Mouse (Mus musculus) Muller cell, postnatal 12 days (primary cell): ENCODE results near the gene Mpp1.

Source experiments
- DNase-seq: peaks from one replicate; pipeline ENCODE4 v3.0.0-alpha.2; 2015; ENCODE audit errors: inconsistent ontology term

Mpp1 gene

DNA sequence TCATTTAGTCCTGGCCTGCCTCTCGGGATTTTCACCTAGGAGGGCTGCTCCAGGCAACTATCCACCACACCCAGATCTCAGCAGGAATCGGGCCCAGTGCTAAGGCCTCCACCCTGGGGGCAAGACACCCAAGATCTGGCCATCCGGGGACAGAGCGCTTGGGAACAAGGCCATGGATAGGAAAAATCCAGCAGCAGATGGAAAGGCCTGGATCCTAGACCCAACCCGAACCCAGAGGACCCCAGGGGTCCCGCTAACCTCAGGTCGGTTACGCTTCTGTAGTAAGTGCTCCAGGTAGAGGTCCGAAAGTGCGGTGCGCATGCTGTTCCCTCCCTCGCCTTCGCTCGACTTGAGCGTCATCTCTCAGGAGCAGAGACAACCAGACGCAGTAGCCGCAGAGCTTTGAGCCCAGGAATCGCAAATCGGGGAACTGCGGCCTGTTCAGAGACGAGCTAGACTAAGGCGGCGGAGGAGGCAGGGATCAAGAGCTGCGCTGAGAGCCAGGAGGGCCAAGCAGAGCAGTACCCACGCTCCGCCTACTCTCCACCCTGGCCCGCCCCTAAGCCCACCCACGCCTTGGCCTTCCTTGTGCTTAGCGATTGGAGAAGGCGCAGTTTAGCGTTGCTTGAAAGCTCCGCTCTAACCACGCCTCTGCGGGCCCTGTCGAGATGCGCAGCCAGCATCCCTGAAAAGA, at the start of gene Mpp1:
Gene Mpp1 (minus strand): TSS at position 550 of the 694 bp plus-strand sequence.
- peak; percentile 88 for DNase-seq

DNA sequence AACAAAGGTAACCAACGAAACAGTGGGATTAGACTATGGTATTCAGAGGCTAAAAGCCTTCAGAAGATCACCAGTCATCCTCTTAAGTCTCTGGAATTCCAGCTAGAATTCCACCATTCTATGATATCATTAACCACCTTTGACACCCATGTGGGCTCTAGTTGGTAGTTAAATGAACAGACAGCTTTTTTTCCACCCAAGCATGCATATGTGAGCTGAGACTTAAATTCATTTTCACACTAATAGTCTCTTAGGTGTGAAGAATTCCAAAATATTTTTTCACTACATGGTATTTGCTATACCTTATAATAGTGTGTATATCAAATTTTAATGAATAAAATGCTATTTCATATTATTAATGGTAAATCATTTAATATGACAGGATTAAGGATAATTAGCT, 32.9 kb upstream of the Mpp1 start, which contains the start of gene Smim9:
Gene Smim9 (minus strand): TSS at position 101 of the 400 bp plus-strand sequence.
- DNase-seq: no peak

DNA sequence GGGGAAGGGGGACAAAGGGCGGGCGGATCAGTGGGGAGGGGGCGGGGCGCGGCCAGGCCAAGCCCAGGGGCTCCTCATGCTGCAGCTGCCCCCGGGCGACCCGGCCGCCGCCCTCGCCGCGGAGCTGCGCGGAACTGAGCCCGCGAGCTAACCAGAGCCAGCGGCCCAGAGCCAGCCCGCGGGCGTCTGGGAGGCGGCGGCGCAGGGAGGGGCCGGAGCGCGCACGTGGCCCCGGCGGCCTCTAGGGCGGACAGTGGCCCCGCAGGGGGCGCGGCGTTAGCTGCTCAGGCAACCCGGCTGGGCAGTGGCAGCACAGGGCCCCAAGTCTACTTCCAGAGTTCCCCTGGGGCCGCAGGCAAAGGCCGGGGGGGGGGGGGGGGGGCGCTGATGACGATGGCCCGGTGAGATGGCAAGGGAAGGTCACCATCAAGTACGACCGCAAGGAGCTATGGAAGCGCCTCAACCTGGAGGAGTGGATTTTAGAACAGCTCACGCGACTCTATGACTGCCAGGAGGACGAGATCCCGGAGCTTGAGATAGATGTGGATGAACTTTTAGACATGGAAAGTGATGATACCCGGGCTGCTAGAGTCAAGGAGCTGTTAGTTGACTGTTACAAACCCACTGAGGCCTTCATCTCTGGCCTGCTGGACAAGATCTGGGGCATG, 24.9 kb upstream of the Mpp1 start:
- DNase-seq: peak; percentile 64

DNA sequence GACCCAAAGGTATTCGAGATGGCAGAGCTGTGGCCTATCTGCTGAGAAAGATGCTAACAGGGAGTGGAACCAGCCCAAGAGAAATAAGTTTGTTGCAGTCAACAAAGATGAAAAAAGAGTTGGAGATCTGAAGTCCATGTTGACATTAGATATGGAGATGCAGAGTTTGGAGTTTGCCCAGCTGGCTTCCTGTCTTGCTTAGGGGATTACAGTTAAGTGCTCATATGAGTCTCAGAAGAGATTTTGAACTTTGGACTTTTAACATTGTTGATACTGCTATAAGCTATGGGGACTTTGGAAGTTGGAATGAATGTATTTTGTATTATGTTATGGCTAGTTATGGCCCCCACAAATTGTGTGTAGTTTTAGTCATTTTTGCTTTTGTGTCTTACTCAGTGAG, 21.4 kb upstream of the Mpp1 start:
- no peak for DNase-seq

DNA sequence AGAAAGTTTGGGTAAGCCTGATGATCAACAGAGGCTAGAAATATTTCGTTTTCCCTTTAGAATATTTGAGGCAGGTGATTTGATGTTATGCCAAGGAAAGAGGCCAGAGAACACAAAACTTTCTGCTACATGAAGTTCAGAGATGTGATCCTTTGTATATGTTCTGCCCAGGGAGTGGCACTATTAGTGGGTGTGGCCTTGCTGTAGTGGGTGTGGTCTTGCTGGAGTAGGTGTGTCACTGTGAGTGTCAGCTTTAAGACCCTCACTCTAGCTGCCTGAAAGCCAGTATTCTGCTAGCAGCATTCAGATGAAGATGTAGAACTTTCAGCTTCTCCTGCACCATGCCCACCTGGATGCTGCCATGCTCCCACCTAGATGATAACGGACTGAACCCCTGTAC, 19.5 kb upstream of the Mpp1 start:
- DNase-seq: no peak

DNA sequence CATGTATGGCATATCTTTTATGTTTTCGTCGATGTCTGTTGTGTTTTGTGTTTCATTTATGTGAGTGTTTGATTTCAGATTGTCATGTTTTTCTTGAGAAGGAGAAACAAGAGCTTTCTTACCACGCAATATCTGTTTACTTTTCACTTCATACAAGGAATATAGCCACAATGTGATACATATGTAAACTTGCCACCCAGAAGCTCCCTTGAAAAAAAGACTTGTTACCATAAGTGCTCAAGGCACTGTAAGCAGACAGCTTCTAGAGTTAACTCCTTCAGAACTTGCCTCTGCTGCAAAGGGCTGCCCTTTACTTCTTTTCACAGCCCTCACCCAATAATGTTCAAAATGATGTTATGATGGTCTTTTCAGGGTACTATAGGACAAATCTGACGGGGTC, 17.6 kb upstream of the Mpp1 start:
- no peak for DNase-seq

DNA sequence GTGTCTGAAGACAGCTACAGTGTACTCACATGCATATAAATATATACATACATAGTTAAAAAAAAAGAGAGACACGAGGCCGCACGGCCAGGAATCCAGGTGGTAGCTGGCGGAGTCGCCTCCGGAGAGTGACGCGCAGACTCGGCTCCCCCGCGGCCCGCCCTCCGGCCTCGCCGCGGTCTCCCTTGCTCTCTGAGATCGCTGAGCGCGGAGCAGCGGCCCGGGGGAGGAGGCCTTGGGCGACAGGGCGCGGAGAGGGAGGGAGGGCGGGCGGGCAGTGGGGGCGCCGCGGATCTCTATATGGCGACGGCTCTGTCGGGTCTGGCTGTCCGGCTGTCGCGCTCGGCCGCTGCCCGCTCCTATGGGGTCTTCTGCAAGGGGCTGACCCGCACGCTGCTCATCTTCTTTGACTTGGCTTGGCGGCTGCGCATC, 12.3 kb upstream of the Mpp1 start:
- peak; percentile 10 for DNase-seq

DNA sequence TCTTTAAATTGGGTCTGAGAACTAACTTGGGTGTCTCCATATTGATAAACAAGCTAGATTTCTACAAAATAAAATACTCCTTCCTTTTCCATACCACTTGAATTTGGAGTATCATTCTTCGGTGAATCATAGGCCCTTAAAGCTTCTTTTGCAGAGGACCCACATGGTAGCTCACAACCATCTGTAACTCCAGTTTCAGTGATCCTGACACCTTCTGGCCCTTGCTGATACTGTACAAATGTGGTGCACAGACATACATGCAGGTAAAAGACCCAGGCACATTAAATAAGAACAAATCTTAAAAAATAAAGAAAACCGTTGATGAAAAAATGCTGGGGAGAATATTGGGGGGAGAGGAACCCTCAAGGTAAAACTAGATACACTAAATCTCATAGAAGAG, 7.4 kb upstream of the Mpp1 start:
- DNase-seq: no peak

DNA sequence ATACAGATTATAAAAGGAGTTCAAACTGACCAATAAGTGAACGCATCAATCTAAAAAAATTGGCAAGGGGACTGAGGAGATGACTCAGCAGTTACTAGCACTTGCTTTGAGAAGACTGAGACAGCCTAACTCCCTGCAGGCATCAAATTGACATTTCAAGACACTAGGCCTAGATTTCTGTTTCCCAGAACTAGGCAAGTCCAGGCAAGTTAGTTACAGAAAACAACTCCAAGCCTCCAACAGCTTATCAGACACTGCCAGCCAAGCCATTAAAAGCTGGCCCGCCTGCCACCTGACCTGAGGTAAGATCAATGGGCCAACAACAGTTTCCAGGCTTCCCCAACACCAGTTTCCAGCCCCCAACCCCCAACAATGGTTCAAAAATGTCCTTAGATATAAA, 6.9 kb upstream of the Mpp1 start:
- no peak for DNase-seq

DNA sequence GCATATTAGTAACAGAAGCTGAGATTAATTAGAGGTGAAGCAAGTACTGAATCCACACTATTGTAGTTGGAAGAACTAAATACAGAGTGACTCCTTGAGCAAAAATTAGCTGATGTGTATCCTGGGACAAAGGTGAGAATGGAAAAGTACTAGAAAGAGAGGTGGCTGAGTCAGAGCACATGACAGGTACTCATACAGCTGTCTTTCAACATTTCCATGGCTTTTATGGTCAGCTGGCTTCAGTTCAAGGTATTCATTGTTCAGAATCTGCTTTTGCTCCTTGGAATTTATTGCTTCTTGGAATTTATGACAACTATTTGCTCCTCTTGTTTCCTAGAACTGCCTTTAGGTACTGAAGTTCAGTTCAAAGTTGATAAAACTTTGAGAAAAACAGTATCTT, 6.1 kb upstream of the Mpp1 start:
- no peak for DNase-seq

DNA sequence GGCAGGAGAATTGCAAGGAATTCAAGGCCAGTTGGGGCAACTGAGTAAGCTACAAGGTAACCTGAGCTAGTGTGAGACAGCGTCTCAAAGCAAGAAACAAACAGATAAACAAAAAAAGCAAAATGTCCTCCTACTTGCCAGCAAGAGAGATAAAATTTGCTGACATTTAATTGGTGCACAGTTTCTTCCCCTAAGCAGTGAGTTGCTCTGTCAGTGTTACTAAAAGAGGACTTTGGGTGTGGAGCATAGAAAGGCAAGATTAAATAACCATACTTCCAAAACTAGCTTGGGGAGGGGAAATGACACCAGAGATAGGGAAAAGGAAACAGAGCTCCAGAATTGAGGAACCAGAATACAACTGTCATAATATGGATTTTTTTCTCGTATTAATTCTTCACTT, 1.3 kb downstream of the Mpp1 start:
- no peak for DNase-seq

DNA sequence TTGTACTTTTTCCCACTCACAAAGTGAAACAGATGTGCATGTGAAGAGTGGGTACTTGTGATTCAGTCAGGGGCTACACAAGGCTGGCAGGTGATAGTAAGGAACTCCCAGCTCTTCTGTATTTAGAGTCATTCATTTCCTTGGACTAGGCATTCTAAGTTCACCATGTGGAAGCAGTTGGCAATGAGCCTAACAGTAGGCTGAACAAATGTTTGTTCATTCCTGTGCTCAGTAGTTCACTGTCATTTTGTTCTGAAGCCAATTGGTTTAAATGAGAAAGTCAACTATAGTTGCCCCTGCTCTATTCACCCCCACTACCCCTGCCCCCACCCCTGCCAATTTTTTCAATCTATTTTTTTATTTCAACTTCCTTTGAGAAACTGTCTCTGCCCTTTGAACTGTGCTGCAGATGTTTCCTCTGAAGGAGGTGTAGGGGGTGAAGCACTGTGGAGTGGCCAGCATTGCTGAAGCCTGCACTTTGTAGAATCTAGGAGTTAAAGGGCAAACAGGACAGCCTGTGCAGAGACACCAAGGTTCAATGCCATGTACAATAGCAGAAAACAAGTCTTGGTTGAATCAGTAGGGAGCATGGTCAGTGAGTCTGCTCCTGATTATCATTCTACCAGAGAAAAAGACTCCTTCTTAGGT, 2.4 kb downstream of the Mpp1 start:
- DNase-seq: no peak

DNA sequence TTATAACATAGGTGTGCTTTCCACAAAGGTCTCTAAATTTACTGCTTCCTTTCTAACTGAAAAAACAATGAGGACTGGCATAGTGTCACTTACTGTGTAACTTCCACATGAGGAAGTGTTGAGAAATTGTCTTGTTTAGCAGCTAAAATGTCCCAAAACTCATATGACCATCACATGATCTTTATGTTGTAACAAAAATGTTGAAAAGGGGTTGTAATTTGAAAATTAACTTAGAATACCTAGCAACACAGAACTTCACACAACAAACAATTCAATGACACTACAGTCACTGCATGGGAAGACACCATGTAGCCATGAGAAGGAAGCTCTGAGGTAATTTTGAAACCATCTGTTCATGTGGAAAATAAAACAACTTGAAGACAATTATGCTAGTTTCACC, 3.9 kb downstream of the Mpp1 start:
- no peak for DNase-seq

DNA sequence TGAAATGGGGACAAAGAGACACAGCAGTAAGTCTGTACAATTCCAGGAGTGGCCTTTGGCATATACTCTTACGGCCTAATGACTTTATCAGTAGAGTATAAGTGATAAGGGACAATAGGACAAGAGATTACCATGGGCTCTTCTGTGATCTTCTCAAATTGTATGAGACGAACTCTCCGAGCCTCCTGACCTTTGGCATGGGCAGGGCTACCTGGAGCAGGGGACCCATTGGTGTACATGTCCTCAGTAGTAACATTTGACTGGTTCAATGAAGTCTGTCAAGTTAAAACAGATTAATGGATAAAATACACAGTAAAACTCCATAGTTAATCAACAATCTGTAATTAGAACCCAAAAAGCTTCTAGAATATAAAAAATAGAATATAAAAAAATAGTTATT, 5.2 kb downstream of the Mpp1 start:
- DNase-seq: no peak

DNA sequence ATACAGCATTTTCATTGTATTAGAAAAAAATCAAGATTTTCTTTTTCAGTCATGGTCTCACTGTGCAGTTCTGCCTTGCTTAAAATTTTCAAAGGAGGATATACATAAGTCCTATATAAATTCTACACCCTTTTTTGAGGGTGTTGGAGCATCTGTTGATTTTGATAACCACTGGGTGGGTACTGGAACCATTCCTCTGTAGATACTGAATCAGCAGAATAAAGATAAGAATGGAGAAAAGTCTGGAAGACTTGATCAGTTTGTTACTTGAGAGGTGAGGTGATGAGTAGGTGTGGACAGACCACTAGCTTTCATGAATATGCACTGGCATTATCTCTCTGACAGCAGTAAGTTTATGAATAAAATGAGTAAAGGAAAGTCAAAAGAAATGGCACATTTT, 15.3 kb downstream of the Mpp1 start:
- DNase-seq: no peak

DNA sequence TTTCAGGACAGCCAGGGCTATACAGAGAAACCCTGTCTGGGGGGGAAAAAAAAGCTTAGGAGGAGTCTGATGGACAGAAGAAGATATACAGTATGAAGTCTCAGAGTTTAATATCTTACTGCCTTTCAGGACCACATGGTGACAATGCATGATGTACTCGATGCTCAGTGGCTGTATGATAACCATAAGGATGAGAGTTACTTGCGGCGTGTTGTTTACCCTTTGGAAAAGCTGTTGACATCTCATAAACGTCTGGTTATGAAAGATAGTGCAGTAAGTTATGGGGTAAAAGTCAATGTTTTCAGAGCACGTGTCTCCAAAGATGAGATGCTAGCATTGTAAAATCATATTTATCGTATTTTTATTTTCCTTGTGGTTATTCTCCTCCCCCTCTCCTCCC, 28.5 kb downstream of the Mpp1 start:
- no peak for DNase-seq

DNA sequence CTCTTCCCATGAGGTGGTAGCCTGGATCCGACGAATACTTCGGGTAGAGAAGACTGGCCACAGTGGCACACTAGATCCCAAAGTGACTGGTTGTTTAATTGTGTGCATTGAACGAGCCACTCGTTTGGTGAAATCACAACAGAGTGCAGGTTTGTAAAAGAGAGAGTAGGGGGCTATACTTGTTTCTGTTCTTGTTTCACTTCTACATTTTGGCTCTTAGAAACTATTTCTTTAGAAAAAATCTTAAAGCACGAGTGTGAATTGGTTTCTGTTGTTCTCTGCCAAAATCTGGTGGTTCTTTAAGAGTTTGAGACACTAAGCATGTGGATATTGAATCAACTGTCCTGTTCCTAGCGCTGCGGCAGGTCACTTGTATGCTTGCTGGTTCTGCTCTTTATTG, 32.0 kb downstream of the Mpp1 start:
- DNase-seq: no peak

DNA sequence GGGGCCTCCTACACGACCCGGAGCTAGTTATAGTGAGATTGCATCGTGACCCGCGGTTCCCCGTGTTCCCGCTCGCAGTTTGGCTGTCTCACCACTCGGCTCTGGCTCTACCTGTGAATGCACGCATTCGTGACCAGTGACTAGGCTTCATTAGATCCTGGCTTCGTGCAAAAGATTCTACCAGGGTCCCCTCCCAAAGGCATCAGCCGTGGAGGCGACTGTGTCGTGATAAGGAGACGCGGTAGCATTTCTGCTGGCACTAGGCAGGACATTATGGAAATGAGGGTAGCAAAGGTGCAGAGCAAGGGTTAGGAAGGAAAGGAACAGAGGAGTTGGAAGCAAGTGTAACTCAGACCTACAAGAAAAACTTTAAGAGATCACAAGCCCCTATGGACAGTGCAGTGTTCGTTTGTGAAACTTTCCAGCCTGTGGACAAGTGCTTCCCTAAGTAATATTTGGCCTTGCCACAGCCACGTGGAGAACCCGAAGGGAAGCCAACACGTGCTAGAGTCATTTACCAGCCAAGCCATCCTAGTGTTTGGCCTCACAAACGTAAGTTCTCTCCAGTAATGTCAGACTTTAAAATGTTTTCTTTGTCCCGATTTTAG, 34.5 kb downstream of the Mpp1 start:
- no peak for DNase-seq

DNA sequence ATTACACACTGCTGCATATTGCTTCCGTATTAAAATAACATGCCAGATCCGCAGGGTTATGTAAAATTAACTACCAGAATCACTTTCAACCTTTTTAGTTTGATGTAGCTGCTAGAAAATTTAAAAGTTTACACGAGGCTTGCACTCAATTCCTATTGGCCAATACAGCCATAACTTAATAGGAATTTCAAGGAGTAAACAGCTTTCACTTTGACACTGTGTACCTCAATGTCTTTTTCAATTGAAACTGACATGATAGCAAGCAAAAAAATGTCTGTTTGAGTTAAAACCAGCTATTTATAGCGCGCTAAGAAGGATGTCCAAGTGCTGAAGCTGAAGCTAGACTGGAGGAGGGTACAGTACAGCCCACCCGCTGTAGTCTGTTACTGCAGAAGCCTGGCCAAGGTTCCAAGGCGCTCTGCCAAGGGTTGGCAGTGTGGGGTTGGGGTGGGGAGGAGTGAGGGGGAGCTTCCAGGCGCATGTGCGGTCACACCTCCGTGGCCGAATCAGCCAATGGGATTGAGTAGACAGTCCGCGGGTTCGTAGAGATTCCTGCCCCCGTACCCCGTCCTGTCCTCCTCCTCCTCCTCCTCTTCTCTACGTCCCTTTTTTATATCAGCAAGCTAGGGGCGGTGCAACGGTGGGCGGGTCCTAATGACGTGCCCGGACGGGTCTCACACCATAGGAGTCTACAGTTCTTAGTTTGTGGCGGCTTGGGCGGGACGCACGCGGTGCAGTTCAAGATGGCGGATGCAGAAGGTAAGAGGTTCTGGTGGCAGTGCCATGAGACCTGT, 35.2 kb downstream of the Mpp1 start, which contains the start of gene Dkc1:
Gene Dkc1 (plus strand): TSS at position 486 of the 794 bp plus-strand sequence.
- peak; percentile 96 for DNase-seq

DNA sequence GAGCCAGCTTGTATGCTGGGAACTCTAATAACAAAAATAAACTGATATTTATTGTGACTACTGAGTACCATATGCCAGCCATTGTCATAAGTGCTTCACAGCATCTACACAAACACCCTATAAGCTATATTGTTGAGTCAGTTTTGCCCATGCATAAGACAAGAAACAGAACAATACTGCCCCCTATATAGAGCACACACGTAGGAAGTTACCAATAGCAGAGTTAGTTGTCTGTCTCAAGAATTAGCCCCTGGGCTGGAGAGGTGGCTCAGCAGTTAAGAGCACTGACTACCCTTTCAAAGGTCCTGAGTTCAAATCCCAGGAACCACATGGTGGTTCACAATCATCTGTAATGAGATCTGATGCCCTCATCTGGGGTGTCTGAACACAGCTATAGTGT, 45.2 kb downstream of the Mpp1 start:
- no peak for DNase-seq

DNA sequence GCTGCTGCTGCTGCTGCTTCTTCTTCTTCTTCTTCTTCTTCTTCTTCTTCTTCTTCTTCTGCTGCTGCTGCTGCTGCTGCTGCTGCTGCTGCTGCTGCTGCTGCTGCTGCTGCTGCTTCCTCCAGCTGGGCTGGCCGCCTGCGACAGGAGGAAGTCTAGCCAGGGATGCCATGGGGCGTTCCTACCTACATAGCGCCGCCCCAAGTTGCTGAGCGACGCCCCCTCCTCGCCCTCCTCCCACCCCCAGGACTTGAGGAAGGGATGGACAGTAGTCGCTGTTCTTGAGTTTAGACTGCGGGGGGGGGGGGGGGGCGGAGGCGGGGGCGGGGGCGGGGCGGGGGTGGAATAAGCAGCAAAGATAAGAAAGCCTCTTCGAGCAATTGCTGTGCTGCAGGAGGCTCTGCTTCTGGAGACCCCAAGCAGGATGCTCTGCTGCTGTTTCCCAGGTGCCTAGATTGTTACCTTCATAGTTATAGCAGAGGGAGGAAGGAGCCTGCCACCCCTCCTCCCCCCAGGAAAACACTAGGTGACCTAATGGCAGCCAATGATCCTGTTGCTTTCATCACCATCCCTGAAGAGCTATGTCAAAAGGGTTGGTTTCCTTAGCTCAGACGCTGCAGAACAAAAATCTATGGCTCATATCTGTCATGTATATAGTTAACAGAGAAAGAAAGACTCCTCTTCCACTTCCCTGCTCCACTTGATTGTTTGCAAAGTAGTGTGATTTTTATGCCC, 45.9 kb downstream of the Mpp1 start, which contains the start of gene Gab3:
Gene Gab3 (minus strand): TSS at position 685 of the 735 bp plus-strand sequence.
- peak; percentile 69 for DNase-seq
